Mouse (Mus musculus) limb, embryonic 15.5 days (tissue): Measurements from ENCODE around the gene Pdcd6ip. TPM values are rescaled to one million over a fixed set of nuclear protein-coding genes. Genes with fewer than 3 reads are reported as not detected.

ENCODE experiments used
- ATAC-seq: fragments of 200-750 bp; cut with Nextera tagmentation; 2 replicates; pipeline ENCODE4 v1.8.0; 2017; ENCODE audit warnings: low read depth, moderate TSS enrichment; ENCODE audit not compliant: insufficient number of reproducible peaks, low FRiP score, low TSS enrichment
- H3K27ac ChIP-seq: fragments of 300-500 bp; sonication (generic); 2 replicates; pipeline ENCODE4 v1.5.1; 2015; ENCODE audit warnings: moderate library complexity, mild to moderate bottlenecking, inconsistent platforms
- H3K27me3 ChIP-seq: fragments of 300-500 bp; sonication (generic); 2 replicates; pipeline ENCODE4 v1.6.1; 2015; ENCODE audit warnings: inconsistent platforms
- H3K36me3 ChIP-seq: fragments of 300-500 bp; sonication (generic); 2 replicates; pipeline ENCODE4 v1.6.1; 2015; ENCODE audit warnings: inconsistent platforms
- H3K4me1 ChIP-seq: fragments of 300-500 bp; sonication (generic); 2 replicates; pipeline ENCODE4 v1.6.1; 2015; ENCODE audit warnings: inconsistent platforms
- H3K4me2 ChIP-seq: fragments of 300-500 bp; sonication (generic); 2 replicates; pipeline ENCODE4 v1.6.1; 2015; ENCODE audit warnings: mild to moderate bottlenecking, inconsistent platforms
- H3K4me3 ChIP-seq: fragments of 300-500 bp; sonication (generic); 2 replicates; pipeline ENCODE4 v1.5.1; 2015; ENCODE audit warnings: mild to moderate bottlenecking, inconsistent platforms
- H3K9ac ChIP-seq: fragments of 300-500 bp; sonication (generic); 2 replicates; pipeline ENCODE4 v1.6.1; 2015; ENCODE audit warnings: inconsistent platforms
- H3K9me3 ChIP-seq: fragments of 300-500 bp; sonication (generic); 2 replicates; pipeline ENCODE4 v1.6.1; 2016; ENCODE audit warnings: inconsistent platforms
- WGBS: fragments of 180-500 bp; shearing (Covaris S2); methylation state at CpG from one replicate; pipeline ENCODE4 v1.1.7; 2015; 5-methylcytosine and 5-hydroxymethylcytosine counted together
- polyA plus RNA-seq: library from polyadenylated mRNA; unstranded; fragments of >200 nt; fragmentation: Nextera tagmentation; extraction: Ambion mirVana; gene quantifications from 2 replicates; pipeline ENCODE4 v1.2.1, GENCODE M21; 2015

Gene Pdcd6ip
- 82.8 and 82.9 TPM in 2 replicates for polyA plus RNA-seq

DNA sequence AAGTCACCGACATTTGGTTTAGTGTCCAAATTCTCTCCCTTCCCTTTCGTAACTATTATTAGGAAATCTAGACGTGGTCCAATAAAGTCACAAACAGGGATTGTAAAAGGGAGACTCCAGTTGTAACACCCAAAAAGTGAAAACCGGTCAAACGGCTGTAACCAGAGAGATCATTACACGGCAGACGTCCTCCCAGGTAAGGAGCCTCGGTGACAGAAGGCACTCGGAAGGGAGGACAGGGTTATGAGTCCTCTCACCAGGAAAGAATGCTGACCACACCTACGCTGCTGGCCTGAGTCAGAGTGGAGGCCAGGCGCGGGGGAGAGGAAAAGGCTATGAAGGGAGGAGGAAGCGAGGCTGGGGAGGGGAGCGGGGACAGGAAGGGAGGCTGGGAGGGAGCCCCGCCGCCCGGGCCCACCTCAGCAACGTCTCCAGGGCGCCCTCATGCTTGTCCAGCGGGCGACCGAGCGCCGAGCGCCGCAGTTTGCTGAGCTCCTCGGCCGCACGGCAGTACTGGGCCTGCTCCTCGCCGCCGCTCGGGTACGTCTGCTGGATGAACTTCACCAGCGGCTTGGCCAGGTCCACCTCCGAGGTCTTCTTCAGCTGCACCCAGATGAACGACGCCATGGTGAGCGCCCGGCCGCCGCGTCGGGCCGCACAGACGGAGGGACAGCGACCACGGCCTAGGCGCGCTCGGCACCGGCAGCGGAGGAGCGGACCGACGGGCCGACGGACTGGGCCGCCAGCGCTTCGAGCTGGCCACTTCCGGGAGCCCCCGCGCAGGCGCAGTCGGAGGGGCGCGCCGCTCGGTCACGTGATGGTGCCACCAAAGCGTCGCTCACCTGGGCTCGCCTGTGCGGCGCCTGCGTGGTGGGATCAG is at the start of gene Pdcd6ip:
Gene Pdcd6ip, minus strand, starts transcription at position 779 of the 880 bp plus-strand sequence.
- no peaks in the 10 kb centered on the region for H3K36me3 ChIP-seq
- H3K4me1 ChIP-seq, result peaks cover 25% of the 10 kb centered on the region
- ATAC-seq, result peak; percentile 85
- no peaks in the 10 kb centered on the region for H3K27me3 ChIP-seq
- peak within 1 kb of the TSS; percentile 95 for H3K27ac ChIP-seq
- H3K4me2 ChIP-seq, result peak within 1 kb of the TSS; percentile 53
- H3K9me3 ChIP-seq, result no peaks in the 10 kb centered on the region
- peak within 1 kb of the TSS; percentile 96 for H3K9ac ChIP-seq
- WGBS, result under 1% methylated on average over 77 of the region's 77 CpGs
- peak within 1 kb of the TSS; percentile 83 for H3K4me3 ChIP-seq

DNA sequence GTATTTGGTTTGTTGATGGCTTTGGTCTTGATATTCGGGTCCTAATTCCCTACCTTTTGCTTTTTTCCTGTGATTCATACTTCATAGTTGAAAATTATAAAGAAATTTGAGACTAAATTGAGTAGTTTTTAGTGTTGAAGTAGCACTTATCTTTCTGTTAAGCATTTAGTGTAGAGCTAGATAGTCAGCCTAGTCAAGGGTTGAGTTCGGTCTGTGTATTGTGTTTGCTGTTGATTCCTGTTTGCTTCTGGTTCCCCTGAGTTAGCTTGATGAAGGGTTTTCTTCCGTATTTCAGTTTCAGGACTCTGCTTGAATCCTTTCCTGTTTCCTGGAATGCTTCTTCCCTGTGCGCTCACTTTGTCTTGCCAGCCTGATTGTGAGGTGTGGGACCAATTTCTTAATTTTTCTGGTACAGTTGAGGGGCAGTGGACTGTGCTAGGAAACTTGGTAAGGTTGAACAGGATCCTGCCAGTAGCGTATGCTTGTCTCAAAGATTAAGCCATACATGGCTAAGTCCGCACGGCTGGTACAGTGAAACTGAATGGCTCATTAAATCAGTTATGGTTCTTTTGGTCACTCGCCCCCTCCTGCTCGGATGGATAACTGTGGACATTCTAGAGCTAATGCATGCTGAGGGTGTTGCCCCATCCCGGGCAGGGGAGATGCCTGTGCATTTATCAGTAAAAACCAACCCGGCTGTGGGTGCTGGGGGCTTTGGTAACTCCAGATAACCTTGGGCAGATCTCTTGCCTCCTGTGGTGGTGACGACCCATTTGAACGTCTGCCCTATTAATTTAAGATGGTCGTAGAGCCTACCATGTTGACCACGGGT is 48.0 kb upstream of the Pdcd6ip start:
- H3K9ac ChIP-seq, result no peak overlapping the region
- H3K36me3 ChIP-seq, result peaks cover 14% of the 10 kb centered on the region
- no peaks in the 10 kb centered on the region for H3K4me1 ChIP-seq
- H3K4me2 ChIP-seq, result no peak overlapping the region
- no peak for ATAC-seq
- no peak overlapping the region for H3K27ac ChIP-seq
- no peak overlapping the region for H3K4me3 ChIP-seq
- no peaks in the 10 kb centered on the region for H3K9me3 ChIP-seq
- no peaks in the 10 kb centered on the region for H3K27me3 ChIP-seq
- WGBS, result 85% methylated on average over 15 of the region's 15 CpGs

DNA sequence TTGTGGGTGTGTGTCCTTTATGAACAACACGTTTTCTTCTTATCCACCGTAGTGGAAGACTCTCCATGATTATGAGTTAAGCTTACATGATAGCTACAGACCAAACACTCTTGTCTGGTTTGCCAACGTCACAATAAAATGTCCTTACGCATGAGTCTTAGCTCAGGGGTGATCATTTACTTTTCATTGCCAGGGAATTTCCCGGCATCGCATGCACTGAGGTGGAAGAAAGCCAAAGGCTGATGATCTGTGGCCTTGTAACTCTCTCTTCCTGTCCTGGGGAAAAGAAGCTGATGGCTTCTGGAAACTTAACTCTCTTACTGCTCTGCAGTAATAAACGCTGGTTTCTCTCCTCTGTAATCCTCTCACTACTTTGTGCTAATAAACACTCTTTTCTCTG is 41.3 kb upstream of the Pdcd6ip start:
- Histone ChIP-seq H3K9me3 (no peaks in the 10 kb centered on the region), H3K27me3 (no peaks in the 10 kb centered on the region), H3K9ac (no peak overlapping the region), H3K36me3 (no peaks in the 10 kb centered on the region), H3K4me3 (no peak overlapping the region), H3K4me1 (no peaks in the 10 kb centered on the region), H3K27ac (no peak overlapping the region), H3K4me2 (no peak overlapping the region)
- no peak for ATAC-seq
- 52% methylated on average over 7 of the region's 7 CpGs for WGBS

DNA sequence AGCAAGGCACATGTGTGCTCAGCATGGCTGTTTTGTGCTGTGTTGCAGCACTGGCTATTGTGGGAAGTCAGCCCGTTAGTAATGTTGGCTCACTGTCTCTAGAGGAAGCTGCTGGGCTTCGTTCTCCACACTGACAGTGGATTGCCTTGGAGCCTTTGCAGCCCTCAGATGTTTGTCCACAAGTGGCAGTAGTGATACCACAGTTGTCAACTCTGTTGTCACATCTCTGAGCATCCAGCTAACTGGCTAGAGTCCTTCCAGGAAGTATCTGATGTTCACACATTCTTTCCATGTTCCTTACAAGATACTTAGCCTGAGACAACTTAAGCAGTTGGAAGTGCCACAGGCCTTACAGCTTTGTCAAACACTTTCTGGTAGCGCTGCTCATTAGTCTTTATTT is 35.2 kb upstream of the Pdcd6ip start:
- H3K27ac ChIP-seq, result no peak overlapping the region
- no peak overlapping the region for H3K4me2 ChIP-seq
- H3K27me3 ChIP-seq, result no peaks in the 10 kb centered on the region
- 60% methylated on average over 3 of the region's 3 CpGs for WGBS
- no peak for ATAC-seq
- no peaks in the 10 kb centered on the region for H3K36me3 ChIP-seq
- H3K9me3 ChIP-seq, result no peaks in the 10 kb centered on the region
- H3K4me3 ChIP-seq, result no peak overlapping the region
- no peak overlapping the region for H3K9ac ChIP-seq
- peaks cover 10% of the 10 kb centered on the region; the same call in 1 of the 2 replicates for H3K4me1 ChIP-seq

DNA sequence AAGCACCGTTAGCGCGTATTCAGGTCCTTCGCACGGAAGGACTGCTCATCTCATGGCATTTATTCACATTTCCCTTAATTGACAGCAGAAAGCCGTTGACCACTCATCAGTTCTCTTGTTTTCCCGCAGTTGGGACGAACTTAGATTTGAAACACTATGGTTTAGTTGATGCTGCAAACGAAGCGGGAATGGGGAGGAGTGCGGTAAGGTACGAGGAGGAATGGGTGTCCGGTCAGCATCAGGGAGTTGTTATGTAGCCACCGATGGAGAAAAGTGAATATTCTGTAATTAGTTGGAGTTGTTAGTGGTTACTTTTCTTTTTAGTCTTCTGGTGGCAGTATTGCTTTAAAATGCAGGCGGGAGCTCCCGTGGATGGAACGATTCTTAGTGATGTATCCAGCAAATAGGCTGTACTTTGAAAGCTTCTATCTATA is 34.3 kb upstream of the Pdcd6ip start:
- peak overlapping the region; percentile 87 for H3K9ac ChIP-seq
- H3K27me3 ChIP-seq, result no peaks in the 10 kb centered on the region
- no peak for ATAC-seq
- H3K27ac ChIP-seq, result 0 out of 2 replicates have a peak overlapping the region, but pooled peaks have one; percentile 90
- H3K4me3 ChIP-seq, result peak overlapping the region; percentile 95
- H3K9me3 ChIP-seq, result no peaks in the 10 kb centered on the region
- H3K4me2 ChIP-seq, result peak overlapping the region; percentile 90
- H3K36me3 ChIP-seq, result no peaks in the 10 kb centered on the region
- H3K4me1 ChIP-seq, result peaks cover 10% of the 10 kb centered on the region; the same call in 1 of the 2 replicates
- 1% methylated on average over 17 of the region's 17 CpGs for WGBS

DNA sequence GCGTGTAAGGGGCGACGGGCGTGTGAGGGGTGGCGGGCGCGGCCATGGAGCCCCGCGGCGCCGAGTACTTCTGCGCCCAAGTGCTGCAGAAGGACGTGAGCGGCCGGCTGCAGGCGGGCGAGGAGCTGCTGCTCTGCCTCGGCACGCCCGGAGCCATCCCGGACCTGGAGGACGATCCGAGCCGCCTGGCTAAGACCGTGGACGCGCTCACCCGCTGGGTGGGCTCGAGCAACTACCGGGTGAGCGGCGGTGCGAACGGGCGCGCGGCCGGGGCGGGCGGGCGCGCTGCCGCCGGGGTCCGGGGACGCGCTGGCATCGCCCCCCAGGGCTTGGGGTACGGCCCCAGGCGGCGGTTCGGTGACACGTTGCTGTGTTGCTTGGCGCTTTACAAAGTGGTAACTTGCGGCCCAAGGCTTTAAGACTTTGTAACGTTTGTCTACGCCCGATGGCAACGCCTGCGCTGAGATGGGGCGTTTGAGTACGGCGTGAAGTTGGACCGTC is 33.6 kb upstream of the Pdcd6ip start:
- peaks cover 10% of the 10 kb centered on the region; the same call in 1 of the 2 replicates for H3K4me1 ChIP-seq
- peak overlapping the region; percentile 95 for H3K4me3 ChIP-seq
- H3K27me3 ChIP-seq, result no peaks in the 10 kb centered on the region
- ATAC-seq, result peak; percentile 50
- H3K9me3 ChIP-seq, result no peaks in the 10 kb centered on the region
- peak overlapping the region; percentile 90 for H3K4me2 ChIP-seq
- WGBS, result under 1% methylated on average over 64 of the region's 64 CpGs
- peak overlapping the region; percentile 90 for H3K27ac ChIP-seq
- peak overlapping the region; percentile 87 for H3K9ac ChIP-seq
- H3K36me3 ChIP-seq, result no peaks in the 10 kb centered on the region

DNA sequence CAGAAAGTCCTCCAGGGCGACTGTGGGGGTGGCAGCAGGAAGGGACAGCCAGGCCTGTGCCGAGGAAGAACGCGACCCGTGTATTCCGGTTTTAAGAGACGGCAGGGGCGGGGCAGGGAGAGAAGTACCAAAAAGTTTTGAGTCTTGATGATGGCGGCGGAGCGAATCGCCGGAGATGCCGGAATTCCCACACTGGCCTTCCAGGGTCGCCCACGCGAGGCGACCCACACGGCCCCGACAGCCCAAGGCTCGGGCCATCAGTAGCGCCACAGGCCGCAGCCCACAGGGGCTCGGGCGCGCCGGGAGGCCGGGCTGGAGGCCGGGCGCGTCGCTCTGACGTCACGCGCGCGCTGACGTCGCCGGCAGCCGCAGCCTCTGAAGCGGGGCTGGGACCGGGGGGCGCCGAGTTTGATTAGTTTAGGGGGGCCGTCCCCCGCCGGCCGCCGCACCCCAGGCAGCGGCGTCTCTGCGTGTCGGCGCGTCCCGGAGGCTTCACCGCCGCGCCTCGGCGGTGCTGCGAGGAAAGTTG is 33.1 kb upstream of the Pdcd6ip start, which contains the start of gene Clasp2:
Gene Clasp2, plus strand, starts transcription at position 366 of the 529 bp plus-strand sequence.
- Histone ChIP-seq H3K4me2 (peak within 1 kb of the TSS; percentile 90), H3K36me3 (no peaks in the 10 kb centered on the region), H3K4me3 (peak within 1 kb of the TSS; percentile 95), H3K4me1 (peaks cover 10% of the 10 kb centered on the region; the same call in 1 of the 2 replicates), H3K9ac (peak within 1 kb of the TSS; percentile 87), H3K27ac (peak within 1 kb of the TSS; percentile 90), H3K27me3 (no peaks in the 10 kb centered on the region), H3K9me3 (no peaks in the 10 kb centered on the region)
- peak; percentile 92 for ATAC-seq
- under 1% methylated on average over 47 of the region's 63 CpGs for WGBS

DNA sequence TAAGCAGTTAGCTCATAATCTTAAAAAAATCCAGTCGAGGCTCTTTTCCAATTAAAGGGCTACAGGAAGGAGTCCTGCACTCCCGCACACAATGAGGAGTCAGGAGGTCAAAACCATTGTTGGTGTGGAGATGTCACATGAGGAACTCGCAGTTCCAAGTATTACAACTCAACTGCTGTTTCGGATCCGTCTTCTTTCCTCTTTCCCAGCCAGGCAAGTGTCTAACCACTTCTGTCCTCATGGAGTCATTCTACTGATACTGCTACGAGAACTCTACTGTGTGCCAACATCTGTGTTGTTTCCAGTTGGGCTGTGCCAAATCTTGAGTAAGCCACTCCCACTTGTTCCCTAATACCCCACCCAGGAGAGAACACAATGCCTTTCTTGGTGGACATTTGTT is 30.9 kb upstream of the Pdcd6ip start:
- WGBS, result 77% methylated on average over 6 of the region's 6 CpGs
- no peak for ATAC-seq
- H3K36me3 ChIP-seq, result no peaks in the 10 kb centered on the region
- H3K9me3 ChIP-seq, result no peaks in the 10 kb centered on the region
- peaks cover 10% of the 10 kb centered on the region; the same call in 1 of the 2 replicates for H3K4me1 ChIP-seq
- no peaks in the 10 kb centered on the region for H3K27me3 ChIP-seq
- H3K4me3 ChIP-seq, result no peak overlapping the region
- H3K27ac ChIP-seq, result no peak overlapping the region
- no peak overlapping the region for H3K9ac ChIP-seq
- no peak overlapping the region for H3K4me2 ChIP-seq

DNA sequence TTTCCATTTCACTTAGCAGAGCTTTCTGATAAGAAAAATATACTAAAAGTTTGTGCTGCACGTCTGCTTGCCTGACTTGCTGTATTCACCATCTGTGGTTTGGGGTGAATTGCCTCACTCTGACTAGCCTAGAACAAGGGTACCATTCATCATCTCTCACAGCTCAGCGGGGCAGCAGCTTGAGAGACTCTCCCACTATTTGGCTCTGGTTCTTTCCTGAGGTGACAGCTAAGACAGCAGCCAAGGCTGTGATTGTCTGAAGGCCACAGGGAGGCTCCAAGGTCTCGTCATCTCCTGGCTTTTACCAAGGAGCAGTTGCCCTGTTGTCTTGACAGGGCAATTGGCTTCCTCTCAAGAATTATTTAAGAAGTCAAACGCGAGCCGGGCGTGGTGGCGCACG is 30.0 kb upstream of the Pdcd6ip start:
- Histone ChIP-seq H3K4me2 (no peak overlapping the region), H3K27me3 (no peaks in the 10 kb centered on the region), H3K4me3 (no peak overlapping the region), H3K9ac (no peak overlapping the region), H3K27ac (no peak overlapping the region), H3K9me3 (no peaks in the 10 kb centered on the region), H3K4me1 (peaks cover 5% of the 10 kb centered on the region; the same call in 1 of the 2 replicates), H3K36me3 (no peaks in the 10 kb centered on the region)
- 75% methylated on average over 9 of the region's 9 CpGs for WGBS
- ATAC-seq, result no peak

DNA sequence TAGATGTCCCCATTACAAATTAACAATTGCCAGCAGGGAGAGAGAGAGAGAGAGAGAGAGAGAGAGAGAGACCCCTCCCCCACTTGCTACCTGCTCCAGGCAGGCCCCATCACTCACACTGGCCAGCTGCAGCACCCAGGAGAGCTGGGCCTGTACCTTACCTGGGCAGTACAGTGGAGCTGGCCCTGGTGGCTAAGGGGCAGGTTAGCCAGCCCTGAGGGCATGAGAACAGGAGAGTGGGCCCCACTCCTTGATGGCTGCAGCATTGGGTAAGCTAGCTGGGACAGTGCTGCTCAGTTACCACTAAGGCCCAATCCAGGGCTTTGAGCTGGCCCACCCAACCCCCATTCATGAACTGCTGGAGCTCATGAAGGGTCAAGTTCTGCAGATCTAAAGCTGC is 27.9 kb upstream of the Pdcd6ip start:
- Histone ChIP-seq H3K36me3 (no peaks in the 10 kb centered on the region), H3K27ac (no peak overlapping the region), H3K9ac (no peak overlapping the region), H3K27me3 (no peaks in the 10 kb centered on the region), H3K4me3 (no peak overlapping the region), H3K9me3 (no peaks in the 10 kb centered on the region), H3K4me1 (peaks cover 4% of the 10 kb centered on the region; the same call in 1 of the 2 replicates), H3K4me2 (no peak overlapping the region)
- ATAC-seq, result no peak

DNA sequence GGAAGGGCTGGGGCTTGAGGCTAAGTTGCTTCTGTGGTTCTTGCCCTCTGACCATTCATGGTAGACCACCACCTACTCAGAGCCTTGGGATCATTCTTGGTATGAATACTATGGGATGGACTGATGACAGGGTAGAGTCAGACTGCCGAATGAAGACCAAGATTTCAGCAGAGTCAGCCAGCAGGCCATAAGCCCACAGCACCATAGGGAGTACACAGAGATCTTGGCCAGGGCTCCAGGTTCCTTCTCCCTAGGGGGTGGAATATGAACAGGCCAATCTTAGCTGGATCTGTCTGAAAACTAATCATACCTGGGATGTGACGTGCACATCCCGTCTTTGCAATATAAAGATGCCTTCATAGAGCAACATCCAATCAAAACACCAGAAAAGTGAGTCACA is 23.5 kb upstream of the Pdcd6ip start:
- Histone ChIP-seq H3K4me2 (no peak overlapping the region), H3K27me3 (no peaks in the 10 kb centered on the region), H3K36me3 (no peaks in the 10 kb centered on the region), H3K4me1 (no peaks in the 10 kb centered on the region; the same call in 1 of the 2 replicates), H3K9me3 (no peaks in the 10 kb centered on the region), H3K4me3 (no peak overlapping the region), H3K27ac (no peak overlapping the region), H3K9ac (no peak overlapping the region)
- WGBS, result 74% methylated on average over 3 of the region's 3 CpGs
- no peak for ATAC-seq
